Mouse (Mus musculus): ENCODE measurements at regions not wholly inside any gene's neighbourhood (a gene's known extent, or its start where the extent isn't known, plus 50 kb on each side); places are given as distances from the start of the nearest gene placed in this dataset.

- TF ChIP-seq GATA1 (IDR thresholded peaks at IDR 0.05; ENCODE audit: low read length), result no peak
- no peak for TF ChIP-seq TAL1 (IDR thresholded peaks at IDR 0.05; ENCODE audit: low read length)
Observed at GRCm38 (mm10) chr17:49368476-49369269, 59.5 kb upstream of the Mocs1 start.
